Mouse (Mus musculus): ENCODE data around the gene Eif5a2. TPM values are rescaled to one million over a fixed set of nuclear protein-coding genes. Genes with fewer than 3 reads are reported as not detected.

The Eif5a2 gene
- polyA plus RNA-seq, 1 experiment from 2014 or later = 2.8 TPM

GRCm38 (mm10) chr3:28847115-28847514, 66.0 kb downstream of the Eif5a2 start:
- no peaks in the 10 kb centered on the region for H3K9me3 ChIP-seq (ENCODE audit: control insufficient read depth)
- H3K27ac ChIP-seq (ENCODE audit: low read depth, low read length) = no peak overlapping the region
- no peaks in the 10 kb centered on the region for H3K27me3 ChIP-seq (replicated peaks; ENCODE audit: control insufficient read depth, insufficient read depth, low read length)
- ATAC-seq = no peak
- no peak overlapping the region for H3K4me2 ChIP-seq (replicated peaks; ENCODE audit: low read depth)
- H3K4me1 ChIP-seq (replicated peaks; ENCODE audit: control insufficient read depth, insufficient read depth, low read length) = 0 out of 2 replicates have a peak, but pooled peaks cover 3% of the 10 kb centered on the region
- TF ChIP-seq CTCF (IDR thresholded peaks at IDR 0.05; ENCODE audit: low read depth) = no peak
- no peak overlapping the region for H3K9ac ChIP-seq (ENCODE audit: low read depth, low read length)
- H3K36me3 ChIP-seq (ENCODE audit: control insufficient read depth, insufficient read depth) = no peaks in the 10 kb centered on the region
- H3K4me3 ChIP-seq (ENCODE audit: low read depth, low read length) = no peak overlapping the region

Other genes starting within 250 kb of the Eif5a2 start
- gene Slc2a2, start 83.4 kb upstream of the Eif5a2 start, polyA plus RNA-seq (2015; fragmentation: Nextera tagmentation; extraction: Ambion mirVana) = 106 TPM in 2 replicates
- 444 and 479 TPM in 2 replicates for gene Rpl22l1, start 24.2 kb downstream of the Eif5a2 start, polyA plus RNA-seq (2015; fragmentation: Nextera tagmentation; extraction: Ambion mirVana)
- not detected in 2 replicates for gene Gm1527, start 111.3 kb downstream of the Eif5a2 start, polyA plus RNA-seq (2015; fragmentation: Nextera tagmentation; extraction: Ambion mirVana)